Mouse (Mus musculus): ENCODE results near the gene Gaa. TPM values are rescaled to one million over a fixed set of nuclear protein-coding genes. Genes with fewer than 3 reads are reported as not detected.

Gaa gene
- total RNA-seq (2014; rRNA removed) (223 and 230 TPM in 2 replicates), polyA plus RNA-seq (2015; fragmentation: Nextera tagmentation; extraction: Ambion mirVana) (123 and 128 TPM in 2 replicates)

GRCm38 (mm10) chr11:119267768-119268556 lies at the start of gene Gaa:
Gene Gaa (plus strand): TSS chr11:119267887.
- H3K9me3 ChIP-seq (ENCODE audit: low read length): no peaks in the 10 kb centered on the region
- H3K36me3 ChIP-seq (ENCODE audit: insufficient read depth, low read length): no peaks in the 10 kb centered on the region; the same call in 1 of the 2 replicates
- peak within 1 kb of the TSS; percentile 70 for H3K27ac ChIP-seq
- ATAC-seq (peak; percentile 83), DNase-seq (ENCODE audit: low spot score) (peak; percentile 98)
- H3K4me1 ChIP-seq (ENCODE audit: insufficient read depth, low read length): 0 out of 2 replicates have a peak, but pooled peaks cover 13% of the 10 kb centered on the region
- 5% methylated on average over 52 of the region's 52 CpGs for WGBS
- H3K4me3 ChIP-seq (ENCODE audit: low read length): peak within 1 kb of the TSS; percentile 55
- peak; percentile 99 for TF ChIP-seq CTCF (IDR thresholded peaks at IDR 0.05; ENCODE audit: low read depth)
- H3K9ac ChIP-seq (replicated peaks; ENCODE audit: low read length): peak within 1 kb of the TSS; percentile 66
- no peaks in the 10 kb centered on the region for H3K27me3 ChIP-seq (ENCODE audit: insufficient read depth, low read length)
- H3K4me2 ChIP-seq (ENCODE audit: low read depth, low read length): peak within 1 kb of the TSS; percentile 95

GRCm38 (mm10) chr11:119219816-119220465 lies 47.7 kb upstream of the Gaa start:
- ATAC-seq (peak; percentile 59), DNase-seq (ENCODE audit: low spot score) (peak; percentile 87)
- Histone ChIP-seq H3K4me1 (ENCODE audit: insufficient read depth, low read length) (peaks cover 54% of the 10 kb centered on the region), H3K27me3 (ENCODE audit: insufficient read depth, low read length) (no peaks in the 10 kb centered on the region), H3K27ac (peak overlapping the region; percentile 78), H3K36me3 (ENCODE audit: insufficient read depth, low read length) (no peaks in the 10 kb centered on the region), H3K9ac (replicated peaks; ENCODE audit: low read length) (peak overlapping the region; percentile 23; the same call in 1 of the 2 replicates), H3K4me3 (ENCODE audit: low read length) (no peak overlapping the region), H3K4me2 (ENCODE audit: low read depth, low read length) (peak overlapping the region; percentile 35), H3K9me3 (ENCODE audit: low read length) (no peaks in the 10 kb centered on the region)
- WGBS: 9% methylated on average over 17 of the region's 17 CpGs
- TF ChIP-seq CTCF (IDR thresholded peaks at IDR 0.05; ENCODE audit: low read depth): peak; percentile 43

- peaks cover 55% of the 10 kb centered on the region for H3K4me1 ChIP-seq (ENCODE audit: insufficient read depth, low read length)
- DNase-seq (ENCODE audit: low spot score) (peak; percentile 73), ATAC-seq (peak; percentile 31; the same call in 1 of the 2 replicates)
- H3K9ac ChIP-seq (replicated peaks; ENCODE audit: low read length): no peak overlapping the region
- H3K4me2 ChIP-seq (ENCODE audit: low read depth, low read length): no peak overlapping the region
- H3K9me3 ChIP-seq (ENCODE audit: low read length): no peaks in the 10 kb centered on the region
- 27% methylated on average over 10 of the region's 11 CpGs for WGBS
- no peak overlapping the region for H3K4me3 ChIP-seq (ENCODE audit: low read length)
- H3K27me3 ChIP-seq (ENCODE audit: insufficient read depth, low read length): no peaks in the 10 kb centered on the region
- no peaks in the 10 kb centered on the region for H3K36me3 ChIP-seq (ENCODE audit: insufficient read depth, low read length)
- no peak for TF ChIP-seq CTCF (IDR thresholded peaks at IDR 0.05; ENCODE audit: low read depth)
- no peak overlapping the region for H3K27ac ChIP-seq
Measured at GRCm38 (mm10) chr11:119221812-119222510, 45.7 kb upstream of the Gaa start.

GRCm38 (mm10) chr11:119223124-119223890 lies 44.4 kb upstream of the Gaa start:
- no peak overlapping the region for H3K4me3 ChIP-seq (ENCODE audit: low read length)
- DNase-seq (ENCODE audit: low spot score) (peak; percentile 73), ATAC-seq (no peak)
- H3K9me3 ChIP-seq (ENCODE audit: low read length): no peaks in the 10 kb centered on the region
- no peaks in the 10 kb centered on the region for H3K27me3 ChIP-seq (ENCODE audit: insufficient read depth, low read length)
- no peak for TF ChIP-seq CTCF (IDR thresholded peaks at IDR 0.05; ENCODE audit: low read depth)
- H3K36me3 ChIP-seq (ENCODE audit: insufficient read depth, low read length): no peaks in the 10 kb centered on the region
- peak overlapping the region; percentile 67 for H3K27ac ChIP-seq
- 46% methylated on average over 20 of the region's 20 CpGs for WGBS
- H3K4me1 ChIP-seq (ENCODE audit: insufficient read depth, low read length): peaks cover 56% of the 10 kb centered on the region
- H3K4me2 ChIP-seq (ENCODE audit: low read depth, low read length): peak overlapping the region; percentile 23; the same call in 1 of the 2 replicates
- no peak overlapping the region for H3K9ac ChIP-seq (replicated peaks; ENCODE audit: low read length)

GRCm38 (mm10) chr11:119224926-119225325 lies 42.8 kb upstream of the Gaa start:
- Histone ChIP-seq H3K9ac (replicated peaks; ENCODE audit: low read length) (no peak overlapping the region), H3K4me1 (ENCODE audit: insufficient read depth, low read length) (peaks cover 56% of the 10 kb centered on the region), H3K4me2 (ENCODE audit: low read depth, low read length) (0 out of 2 replicates have a peak overlapping the region, but pooled peaks have one; percentile 94)

GRCm38 (mm10) chr11:119225634-119226033 lies 42.1 kb upstream of the Gaa start:
- WGBS: 60% methylated on average over 9 of the region's 9 CpGs
- Histone ChIP-seq H3K27ac (no peak overlapping the region), H3K36me3 (ENCODE audit: insufficient read depth, low read length) (no peaks in the 10 kb centered on the region), H3K4me3 (ENCODE audit: low read length) (no peak overlapping the region), H3K27me3 (ENCODE audit: insufficient read depth, low read length) (no peaks in the 10 kb centered on the region), H3K9me3 (ENCODE audit: low read length) (no peaks in the 10 kb centered on the region), H3K4me2 (ENCODE audit: low read depth, low read length) (0 out of 2 replicates have a peak overlapping the region, but pooled peaks have one; percentile 94), H3K9ac (replicated peaks; ENCODE audit: low read length) (no peak overlapping the region), H3K4me1 (ENCODE audit: insufficient read depth, low read length) (peaks cover 50% of the 10 kb centered on the region)
- TF ChIP-seq CTCF (IDR thresholded peaks at IDR 0.05; ENCODE audit: low read depth): no peak
- no peak for DNase-seq (ENCODE audit: low spot score)
- ATAC-seq: no peak

More at GRCm38 (mm10) chr11:119224926-119225325, 42.8 kb upstream of the Gaa start:
- Histone ChIP-seq H3K27me3 (ENCODE audit: insufficient read depth, low read length) (no peaks in the 10 kb centered on the region), H3K9me3 (ENCODE audit: low read length) (no peaks in the 10 kb centered on the region), H3K27ac (no peak overlapping the region), H3K36me3 (ENCODE audit: insufficient read depth, low read length) (no peaks in the 10 kb centered on the region), H3K4me3 (ENCODE audit: low read length) (no peak overlapping the region)
- no peak for ATAC-seq
- no peak for DNase-seq (ENCODE audit: low spot score)
- 82% methylated on average over 6 of the region's 6 CpGs for WGBS
- TF ChIP-seq CTCF (IDR thresholded peaks at IDR 0.05; ENCODE audit: low read depth): no peak
